Mouse (Mus musculus): ENCODE data around the gene Tdrd3.

Tdrd3 gene

DNA sequence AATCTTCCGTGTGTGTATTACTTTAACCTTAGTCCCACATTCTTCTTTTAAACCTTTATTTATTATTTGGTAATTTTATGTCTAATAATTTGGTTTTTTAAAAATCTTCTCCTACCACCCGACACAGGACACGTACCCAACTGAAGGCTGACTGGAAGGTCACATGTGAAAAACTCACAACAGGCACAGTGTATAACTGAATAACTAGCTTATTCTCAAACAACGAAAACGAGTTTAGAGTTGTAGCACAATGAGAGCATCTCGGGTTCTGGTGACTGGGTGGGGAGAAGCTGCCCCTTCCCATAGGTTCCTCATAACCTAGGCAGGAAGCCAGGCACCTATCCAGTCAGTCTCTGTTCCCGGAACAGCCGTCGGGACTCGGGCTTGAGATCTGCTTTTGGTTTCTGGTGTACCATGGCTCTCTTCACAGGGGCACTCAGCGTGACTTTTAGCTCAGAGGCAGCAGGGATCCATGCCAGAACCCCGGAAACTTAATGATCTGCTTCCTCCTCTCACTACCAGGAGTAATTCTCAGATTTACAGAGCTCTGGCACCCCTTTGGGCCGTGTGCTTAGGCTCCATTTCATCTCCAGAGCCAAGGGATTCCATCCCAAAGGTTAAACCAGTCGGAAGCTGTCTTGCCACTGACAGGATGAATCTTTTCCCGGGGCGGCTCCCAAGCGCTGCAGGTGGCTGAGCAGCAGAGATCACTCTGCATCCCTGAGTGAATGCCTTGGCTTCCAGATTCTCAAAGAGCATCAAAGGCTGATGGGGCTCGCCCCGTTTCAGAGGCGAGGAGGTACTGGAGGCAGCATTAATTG, 151.4 kb downstream of the Tdrd3 start:
- peak; percentile 54 for DNase-seq

DNA sequence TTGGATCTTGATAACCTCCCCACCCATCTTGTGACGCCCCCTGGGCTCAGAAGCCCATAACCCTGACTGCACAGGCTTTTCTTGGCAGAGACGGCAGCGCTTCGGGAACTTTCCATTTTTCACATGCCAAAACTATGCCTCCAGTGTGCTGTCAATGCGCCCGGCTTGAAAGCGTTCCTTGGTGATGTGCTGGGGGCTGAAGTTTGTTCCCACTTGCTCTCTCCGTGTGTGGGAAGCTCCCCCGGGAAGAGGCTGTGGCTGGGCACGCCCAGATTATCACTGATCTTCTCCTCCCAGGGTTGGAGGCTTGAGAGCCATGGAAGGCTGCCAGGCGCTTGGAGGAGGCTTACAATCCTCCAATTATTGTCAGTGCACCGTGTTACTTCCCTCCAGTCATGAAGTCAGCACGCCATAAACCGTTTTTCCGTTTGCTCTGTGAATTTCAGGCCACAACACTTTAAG, 152.0 kb downstream of the Tdrd3 start:
- DNase-seq: peak; percentile 76

DNA sequence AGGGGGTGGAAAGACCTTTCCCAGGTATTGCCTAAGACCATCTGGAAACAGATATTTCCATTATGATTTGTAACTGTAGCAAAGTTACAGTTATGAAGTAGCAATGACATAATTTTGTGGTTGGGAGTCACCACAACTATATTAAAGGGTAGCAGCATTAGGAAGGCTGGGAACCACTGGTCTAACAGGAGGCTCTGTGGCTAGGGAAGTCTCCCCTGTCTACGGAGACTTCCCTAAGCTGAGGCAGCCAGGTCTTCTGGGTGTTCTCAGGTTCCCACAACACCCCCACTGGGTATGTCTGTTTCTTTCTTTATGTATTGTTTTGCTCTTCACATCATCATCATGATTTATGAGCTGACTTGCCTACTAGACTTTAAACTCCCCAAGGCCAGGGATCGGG, 153.0 kb downstream of the Tdrd3 start:
- no peak for DNase-seq

DNA sequence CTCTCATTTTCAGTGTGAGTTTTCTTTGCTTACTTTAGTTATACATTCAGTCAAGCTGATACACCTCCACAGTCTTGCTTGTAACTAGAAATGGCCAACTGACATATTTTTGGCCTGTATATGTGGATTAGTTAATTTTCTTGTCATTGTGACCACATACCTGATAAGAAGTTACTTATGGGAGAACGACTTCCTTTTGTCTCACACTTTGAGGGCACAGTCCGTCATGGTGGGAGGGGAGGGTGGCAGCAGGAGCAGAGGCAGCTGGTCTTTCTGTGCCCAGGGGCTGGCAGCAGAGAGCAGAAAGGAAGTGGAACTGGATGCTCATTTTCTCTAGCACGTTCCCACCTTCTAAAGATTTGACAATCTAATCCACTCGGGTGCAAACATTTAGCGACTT, 156.0 kb downstream of the Tdrd3 start:
- no peak for DNase-seq

DNA sequence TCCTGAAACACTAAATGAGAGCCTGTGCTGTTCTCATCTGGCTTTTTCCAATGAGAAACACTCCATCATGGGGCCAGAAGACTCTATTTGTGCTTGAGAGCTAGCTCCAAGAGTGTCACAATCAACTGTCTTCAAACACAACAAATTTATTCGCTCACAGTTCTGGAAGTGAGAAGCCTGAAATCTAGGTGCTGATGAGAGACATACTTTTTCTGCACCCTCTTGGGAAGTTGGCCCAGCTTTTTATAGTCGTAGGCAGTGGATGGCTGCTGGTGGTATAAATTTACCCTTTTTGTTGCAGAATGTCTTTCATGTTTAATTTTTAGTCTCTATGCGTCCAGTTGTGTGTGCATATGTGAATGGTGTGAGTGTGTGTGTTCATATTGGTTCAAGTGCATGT, 166.2 kb downstream of the Tdrd3 start:
- DNase-seq: no peak

All from lung, postnatal 36 days (tissue).